Mouse (Mus musculus) neural tube, embryonic 11.5 days (tissue): ENCODE data around the gene Yipf3. TPM values are rescaled to one million over a fixed set of nuclear protein-coding genes. Genes with fewer than 3 reads are reported as not detected.

ENCODE experiments used
- ATAC-seq: fragments of 200-750 bp; cut with Nextera tagmentation; 2 replicates; pipeline ENCODE4 v1.8.0; 2017; ENCODE audit warnings: moderate number of reproducible peaks, mild to moderate bottlenecking, moderate TSS enrichment, moderate library complexity; ENCODE audit not compliant: insufficient read depth, low FRiP score, low TSS enrichment
- DNase-seq: peaks from one replicate; pipeline ENCODE4 v3.0.0-alpha.2; 2015; ENCODE audit warnings: low spot score
- H3K27ac ChIP-seq: fragments of 300-500 bp; sonication (generic); 2 replicates; pipeline ENCODE4 v1.5.1; 2014; ENCODE audit warnings: low read depth, mild to moderate bottlenecking, low read length
- H3K27me3 ChIP-seq: fragments of 300-500 bp; sonication (generic); 2 replicates; pipeline ENCODE4 v1.6.1; 2014; ENCODE audit warnings: mild to moderate bottlenecking, low read length, mixed read lengths; ENCODE audit not compliant: control insufficient read depth, insufficient read depth
- H3K36me3 ChIP-seq: fragments of 300-500 bp; sonication (generic); 2 replicates; pipeline ENCODE4 v1.6.1; 2014; ENCODE audit warnings: mild to moderate bottlenecking, low read length, moderate library complexity, mixed read lengths; ENCODE audit not compliant: control insufficient read depth, insufficient read depth
- H3K4me1 ChIP-seq: fragments of 300-500 bp; sonication (generic); 2 replicates; pipeline ENCODE4 v1.6.1; 2014; ENCODE audit warnings: low read length, mixed read lengths; ENCODE audit not compliant: control insufficient read depth, insufficient read depth
- H3K4me2 ChIP-seq: fragments of 300-500 bp; sonication (generic); 2 replicates; pipeline ENCODE4 v1.6.1; 2014; ENCODE audit warnings: low read depth, mild to moderate bottlenecking, moderate library complexity
- H3K4me3 ChIP-seq: fragments of 300-500 bp; sonication (generic); 2 replicates; pipeline ENCODE4 v1.5.1; 2014; ENCODE audit warnings: low read depth, low read length
- H3K9ac ChIP-seq: fragments of 300-500 bp; sonication (generic); 2 replicates; pipeline ENCODE4 v1.6.1; 2014; ENCODE audit warnings: mild to moderate bottlenecking, low read length
- H3K9me3 ChIP-seq: fragments of 300-500 bp; sonication (generic); 2 replicates; pipeline ENCODE4 v1.6.1; 2016; ENCODE audit warnings: low read length; ENCODE audit not compliant: control insufficient read depth
- WGBS: fragments of 180-500 bp; shearing (Covaris S2); extraction: QIAGEN DNeasy Blood & Tissue Kit; methylation state at CpG from one replicate; pipeline ENCODE4 v1.1.7; 2014; 5-methylcytosine and 5-hydroxymethylcytosine counted together
- polyA plus RNA-seq: library from polyadenylated mRNA; unstranded; fragments of >200 nt; fragmentation: Nextera tagmentation; extraction: Ambion mirVana; gene quantifications from 2 replicates; pipeline ENCODE4 v1.2.1, GENCODE M21; 2014

The Yipf3 gene
- polyA plus RNA-seq, 1 experiment from 2014 or later, result 89.9 TPM

- H3K27me3 ChIP-seq, result no peaks in the 10 kb centered on the region
- peak overlapping the region; percentile 84 for H3K4me2 ChIP-seq
- under 1% methylated on average over 37 of the region's 37 CpGs for WGBS
- H3K4me1 ChIP-seq, result peaks cover 14% of the 10 kb centered on the region
- ATAC-seq, result 0 out of 2 replicates have a peak, but pooled peaks have one; percentile 38
- no peak for DNase-seq
- peak overlapping the region; percentile 98 for H3K4me3 ChIP-seq
- no peaks in the 10 kb centered on the region for H3K9me3 ChIP-seq
- 0 out of 2 replicates have a peak overlapping the region, but pooled peaks have one; percentile 27 for H3K27ac ChIP-seq
- peak overlapping the region; percentile 86 for H3K9ac ChIP-seq
- peaks cover 23% of the 10 kb centered on the region for H3K36me3 ChIP-seq
These were observed 276 bp downstream of the Yipf3 start for GRCm38 (mm10) chr17:46248189-46248522.

GRCm38 (mm10) chr17:46251174-46251573 lies 3.3 kb downstream of the Yipf3 start:
- H3K36me3 ChIP-seq, result peaks cover 11% of the 10 kb centered on the region
- H3K4me2 ChIP-seq, result no peak overlapping the region
- no peak for ATAC-seq
- DNase-seq, result no peak
- H3K4me1 ChIP-seq, result peaks cover 21% of the 10 kb centered on the region
- peaks cover 11% of the 10 kb centered on the region for H3K27me3 ChIP-seq
- no peak overlapping the region for H3K9ac ChIP-seq
- 83% methylated on average over 7 of the region's 7 CpGs for WGBS
- H3K27ac ChIP-seq, result no peak overlapping the region
- no peak overlapping the region for H3K4me3 ChIP-seq
- no peaks in the 10 kb centered on the region for H3K9me3 ChIP-seq

- Histone ChIP-seq H3K27me3 (peaks cover 11% of the 10 kb centered on the region), H3K27ac (no peak overlapping the region), H3K9ac (peak overlapping the region; percentile 67; the same call in 1 of the 2 replicates), H3K36me3 (peaks cover 11% of the 10 kb centered on the region), H3K4me1 (peaks cover 13% of the 10 kb centered on the region), H3K4me3 (peak overlapping the region; percentile 63), H3K4me2 (peak overlapping the region; percentile 97), H3K9me3 (0 out of 2 replicates have a peak, but pooled peaks cover 2% of the 10 kb centered on the region)
- DNase-seq (peak; percentile 44), ATAC-seq (no peak)
- 60% methylated on average over 14 of the region's 14 CpGs for WGBS
These were observed 4.9 kb downstream of the Yipf3 start for GRCm38 (mm10) chr17:46252571-46253451.

- Histone ChIP-seq H3K27me3 (peaks cover 11% of the 10 kb centered on the region), H3K4me1 (peaks cover 13% of the 10 kb centered on the region), H3K9ac (peak within 1 kb of the TSS; percentile 67), H3K4me3 (peak within 1 kb of the TSS; percentile 63), H3K27ac (0 out of 2 replicates have a peak within 1 kb of the TSS, but pooled peaks have one; percentile 20), H3K4me2 (peak within 1 kb of the TSS; percentile 97), H3K9me3 (0 out of 2 replicates have a peak, but pooled peaks cover 2% of the 10 kb centered on the region), H3K36me3 (peaks cover 15% of the 10 kb centered on the region)
- peak; percentile 85 for ATAC-seq
- 3% methylated on average over 38 of the region's 48 CpGs for WGBS
- DNase-seq, result peak; percentile 93
These were observed 5.7 kb downstream of the Yipf3 start, which contains the start of gene Lrrc73 for GRCm38 (mm10) chr17:46253452-46254084. TSS of gene Lrrc73 (plus strand) at chr17:46253531.

GRCm38 (mm10) chr17:46254106-46254505 lies 6.2 kb downstream of the Yipf3 start:
- peaks cover 11% of the 10 kb centered on the region for H3K27me3 ChIP-seq

GRCm38 (mm10) chr17:46255147-46255546 lies 7.3 kb downstream of the Yipf3 start:
- H3K27ac ChIP-seq, result no peak overlapping the region
- H3K4me3 ChIP-seq, result no peak overlapping the region
- H3K4me2 ChIP-seq, result peak overlapping the region; percentile 8; the same call in 1 of the 2 replicates
- peaks cover 6% of the 10 kb centered on the region; the same call in 1 of the 2 replicates for H3K4me1 ChIP-seq
- peaks cover 18% of the 10 kb centered on the region for H3K36me3 ChIP-seq
- 34% methylated on average over 6 of the region's 6 CpGs for WGBS
- peaks cover 11% of the 10 kb centered on the region for H3K27me3 ChIP-seq
- ATAC-seq (no peak; the same call in 1 of the 2 replicates), DNase-seq (no peak)
- H3K9me3 ChIP-seq, result 0 out of 2 replicates have a peak, but pooled peaks cover 2% of the 10 kb centered on the region
- no peak overlapping the region for H3K9ac ChIP-seq

More at GRCm38 (mm10) chr17:46254106-46254505, 6.2 kb downstream of the Yipf3 start:
- peaks cover 15% of the 10 kb centered on the region for H3K36me3 ChIP-seq
- 0 out of 2 replicates have a peak, but pooled peaks cover 2% of the 10 kb centered on the region for H3K9me3 ChIP-seq
- H3K4me1 ChIP-seq, result peaks cover 8% of the 10 kb centered on the region
- WGBS, result under 1% methylated on average over 48 of the region's 54 CpGs
- DNase-seq, result peak; percentile 54
- H3K9ac ChIP-seq, result peak overlapping the region; percentile 67
- peak; percentile 24; the same call in 1 of the 2 replicates for ATAC-seq
- peak overlapping the region; percentile 63 for H3K4me3 ChIP-seq
- peak overlapping the region; percentile 97 for H3K4me2 ChIP-seq
- H3K27ac ChIP-seq, result 0 out of 2 replicates have a peak overlapping the region, but pooled peaks have one; percentile 20

- ATAC-seq, result no peak
- H3K36me3 ChIP-seq, result peaks cover 10% of the 10 kb centered on the region
These were observed 10.6 kb downstream of the Yipf3 start for GRCm38 (mm10) chr17:46258279-46259053.

GRCm38 (mm10) chr17:46259675-46260074 lies 11.8 kb downstream of the Yipf3 start:
- Histone ChIP-seq H3K9ac (no peak overlapping the region), H3K4me3 (no peak overlapping the region), H3K9me3 (0 out of 2 replicates have a peak, but pooled peaks cover 2% of the 10 kb centered on the region), H3K36me3 (peaks cover 15% of the 10 kb centered on the region), H3K4me1 (no peaks in the 10 kb centered on the region), H3K4me2 (no peak overlapping the region), H3K27ac (no peak overlapping the region), H3K27me3 (peaks cover 5% of the 10 kb centered on the region)
- DNase-seq, result no peak
- 93% methylated on average over 17 of the region's 17 CpGs for WGBS
- ATAC-seq, result no peak

More at GRCm38 (mm10) chr17:46258279-46259053, 10.6 kb downstream of the Yipf3 start:
- Histone ChIP-seq H3K27ac (no peak overlapping the region), H3K4me3 (no peak overlapping the region), H3K27me3 (peaks cover 11% of the 10 kb centered on the region), H3K4me1 (peaks cover 4% of the 10 kb centered on the region; the same call in 1 of the 2 replicates), H3K9me3 (0 out of 2 replicates have a peak, but pooled peaks cover 2% of the 10 kb centered on the region), H3K9ac (no peak overlapping the region), H3K4me2 (no peak overlapping the region)
- no peak for DNase-seq
- 89% methylated on average over 29 of the region's 30 CpGs for WGBS
